Mouse (Mus musculus): ENCODE results near the gene Map3k15. TPM values are rescaled to one million over a fixed set of nuclear protein-coding genes. Genes with fewer than 3 reads are reported as not detected.
A peak's percentile ranks its signal among the peaks of the same experiment; 100 is the strongest.

Map3k15 gene
- polyA plus RNA-seq, 1 experiment from 2014 or later: 0.13 TPM

DNA sequence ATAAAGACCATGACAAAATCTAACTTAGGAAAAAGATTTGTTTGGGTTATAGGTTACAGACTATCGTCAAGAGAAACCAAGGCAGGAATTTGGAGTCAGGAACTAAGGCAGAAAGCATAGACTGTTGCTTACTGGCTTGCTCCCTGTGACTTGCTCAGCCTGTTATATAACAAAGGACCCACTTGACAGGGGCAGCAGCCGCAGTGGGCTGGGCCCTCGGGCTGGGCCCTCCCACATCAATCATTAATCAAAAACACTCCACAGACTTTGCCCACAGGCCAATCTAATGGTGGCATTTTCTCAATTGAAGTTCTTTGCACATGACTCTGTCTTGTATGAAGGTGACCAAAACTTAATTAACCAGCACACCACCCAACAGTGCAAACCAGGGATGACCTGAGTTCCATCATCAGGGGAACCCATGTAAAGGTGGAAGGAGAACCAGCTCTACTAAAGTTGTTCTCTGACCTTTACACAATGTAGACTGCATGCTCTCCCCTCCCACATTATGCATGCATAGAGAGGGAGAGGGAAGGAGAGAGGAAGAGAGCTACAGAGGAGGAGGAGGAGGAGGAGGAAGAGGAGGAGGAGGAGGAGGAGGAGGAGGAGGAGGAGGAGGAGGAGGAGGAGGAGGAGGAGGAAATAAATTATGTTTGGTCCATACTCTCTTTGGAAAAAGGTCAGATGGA, 17.0 kb upstream of the Map3k15 start:
- H3K4me1 ChIP-seq: no peaks in the 10 kb centered on the region
- 64% methylated on average over 3 of the region's 3 CpGs for WGBS
- H3K9me3 ChIP-seq: no peaks in the 10 kb centered on the region
- H3K27me3 ChIP-seq (replicated peaks): no peaks in the 10 kb centered on the region; the same call in 1 of the 2 replicates
- no peak overlapping the region for H3K4me3 ChIP-seq
- no peak overlapping the region for H3K9ac ChIP-seq
- H3K4me2 ChIP-seq: no peak overlapping the region
- ATAC-seq (ENCODE audit: extremely low read depth, insufficient number of reproducible peaks, low FRiP score, low TSS enrichment): no peak
- no peak overlapping the region for H3K27ac ChIP-seq (replicated peaks)
- H3K36me3 ChIP-seq: 0 out of 2 replicates have a peak, but pooled peaks cover 9% of the 10 kb centered on the region

DNA sequence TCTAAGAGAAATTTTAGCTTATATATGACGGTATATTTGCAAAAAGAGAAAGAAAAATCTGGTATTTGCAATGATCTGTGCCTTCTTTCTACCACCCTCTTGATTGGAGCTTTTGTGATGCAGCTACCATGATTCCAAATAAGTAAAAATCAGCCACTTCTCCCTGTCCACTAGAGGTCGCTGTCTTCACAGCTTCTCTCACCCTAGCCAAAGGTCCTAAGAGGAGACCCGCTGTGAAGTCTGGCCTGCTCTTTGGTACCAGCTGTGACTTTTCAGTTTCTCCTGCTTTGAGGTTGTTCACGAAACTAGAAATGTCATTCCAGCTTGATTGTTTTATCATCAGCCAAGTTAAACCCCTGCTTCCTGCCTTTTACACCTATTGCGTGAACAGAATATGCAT, 14.5 kb upstream of the Map3k15 start:
- Histone ChIP-seq H3K4me3 (no peak overlapping the region), H3K27ac (replicated peaks) (no peak overlapping the region), H3K9ac (no peak overlapping the region), H3K36me3 (0 out of 2 replicates have a peak, but pooled peaks cover 4% of the 10 kb centered on the region), H3K27me3 (replicated peaks) (no peaks in the 10 kb centered on the region; the same call in 1 of the 2 replicates), H3K4me2 (no peak overlapping the region), H3K4me1 (no peaks in the 10 kb centered on the region), H3K9me3 (no peaks in the 10 kb centered on the region)
- 26% methylated on average over 5 of the region's 5 CpGs for WGBS
- no peak for ATAC-seq (ENCODE audit: extremely low read depth, insufficient number of reproducible peaks, low FRiP score, low TSS enrichment)

DNA sequence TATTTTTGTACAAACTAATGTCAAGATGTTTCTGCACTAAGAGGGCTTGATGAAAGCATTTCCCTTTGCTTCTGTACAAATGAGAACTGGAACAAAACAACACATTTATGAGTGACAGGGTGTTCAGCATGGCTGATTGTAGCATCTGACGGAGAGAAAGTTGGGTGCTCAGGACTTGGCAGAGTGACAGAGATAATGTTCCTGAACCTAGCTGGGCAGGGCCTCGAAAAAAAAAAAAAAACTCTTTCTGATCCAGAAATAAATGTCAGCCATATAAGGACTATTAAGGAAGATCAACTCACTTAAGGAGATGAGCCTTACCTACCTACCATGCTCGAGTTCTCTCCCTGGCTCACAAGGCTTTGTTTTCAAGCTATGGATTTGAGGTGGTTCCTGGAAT, 12.0 kb upstream of the Map3k15 start:
- Histone ChIP-seq H3K4me1 (0 out of 2 replicates have a peak, but pooled peaks cover 4% of the 10 kb centered on the region), H3K9me3 (no peaks in the 10 kb centered on the region)
- ATAC-seq (ENCODE audit: extremely low read depth, insufficient number of reproducible peaks, low FRiP score, low TSS enrichment): no peak

DNA sequence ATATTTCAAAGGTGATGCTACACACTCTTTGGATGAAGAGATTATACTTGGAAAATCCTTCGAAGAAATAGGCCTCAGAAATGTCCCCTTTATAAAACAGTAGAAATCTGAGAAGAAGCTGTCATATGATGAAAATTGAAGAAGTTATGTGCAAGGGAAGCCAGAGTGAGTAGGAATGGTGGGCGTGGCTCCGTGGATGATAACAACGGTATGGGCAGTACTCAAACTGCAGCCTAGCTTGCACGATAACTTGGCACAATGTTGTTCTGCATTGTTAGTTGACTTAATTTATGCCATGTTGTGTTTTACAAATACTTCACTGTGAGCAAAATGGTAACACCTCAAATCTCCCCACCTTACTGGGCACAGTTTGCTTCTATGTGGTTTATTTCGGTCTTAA, 7.6 kb downstream of the Map3k15 start:
- Histone ChIP-seq H3K9ac (no peak overlapping the region), H3K9me3 (no peaks in the 10 kb centered on the region), H3K4me2 (no peak overlapping the region), H3K27me3 (replicated peaks) (no peaks in the 10 kb centered on the region), H3K4me3 (no peak overlapping the region), H3K4me1 (no peaks in the 10 kb centered on the region), H3K36me3 (no peaks in the 10 kb centered on the region), H3K27ac (replicated peaks) (no peak overlapping the region)
- ATAC-seq (ENCODE audit: extremely low read depth, insufficient number of reproducible peaks, low FRiP score, low TSS enrichment): no peak
- WGBS: 66% methylated on average over 6 of the region's 6 CpGs

More for the DNA sequence above, 12.0 kb upstream of the Map3k15 start:
- Histone ChIP-seq H3K4me2 (no peak overlapping the region), H3K9ac (no peak overlapping the region), H3K27ac (replicated peaks) (no peak overlapping the region), H3K4me3 (no peak overlapping the region), H3K27me3 (replicated peaks) (no peaks in the 10 kb centered on the region; the same call in 1 of the 2 replicates), H3K36me3 (no peaks in the 10 kb centered on the region)
- WGBS: 45% methylated on average over 3 of the region's 3 CpGs

DNA sequence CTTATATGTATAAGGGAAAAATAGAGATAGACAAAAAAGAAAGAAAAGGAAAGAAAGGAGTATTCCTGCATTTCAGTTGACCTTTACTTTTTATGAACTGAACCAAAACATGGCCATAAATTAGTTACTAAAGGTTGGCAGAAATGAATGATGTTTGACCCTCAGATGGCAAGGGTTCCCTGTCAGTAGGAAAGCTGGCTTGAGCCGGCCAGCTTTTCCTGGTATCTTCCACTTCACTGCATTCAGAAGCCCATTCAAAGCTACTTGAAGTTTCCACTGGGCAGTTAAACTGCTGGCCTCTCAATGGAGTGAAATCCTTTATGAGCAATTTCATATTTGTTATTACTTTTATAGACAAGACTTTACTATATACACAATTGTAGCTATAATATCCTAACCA, 65.1 kb downstream of the Map3k15 start:
- no peak for ATAC-seq (ENCODE audit: extremely low read depth, insufficient number of reproducible peaks, low FRiP score, low TSS enrichment)
- no peaks in the 10 kb centered on the region; the same call in 1 of the 2 replicates for H3K27me3 ChIP-seq (replicated peaks)
- H3K9ac ChIP-seq: no peak overlapping the region
- no peak overlapping the region for H3K4me2 ChIP-seq
- no peaks in the 10 kb centered on the region for H3K4me1 ChIP-seq
- H3K27ac ChIP-seq (replicated peaks): no peak overlapping the region
- no peaks in the 10 kb centered on the region for H3K36me3 ChIP-seq
- no peaks in the 10 kb centered on the region for H3K9me3 ChIP-seq
- 60% methylated on average over 1 of the region's 1 CpGs for WGBS
- no peak overlapping the region for H3K4me3 ChIP-seq

DNA sequence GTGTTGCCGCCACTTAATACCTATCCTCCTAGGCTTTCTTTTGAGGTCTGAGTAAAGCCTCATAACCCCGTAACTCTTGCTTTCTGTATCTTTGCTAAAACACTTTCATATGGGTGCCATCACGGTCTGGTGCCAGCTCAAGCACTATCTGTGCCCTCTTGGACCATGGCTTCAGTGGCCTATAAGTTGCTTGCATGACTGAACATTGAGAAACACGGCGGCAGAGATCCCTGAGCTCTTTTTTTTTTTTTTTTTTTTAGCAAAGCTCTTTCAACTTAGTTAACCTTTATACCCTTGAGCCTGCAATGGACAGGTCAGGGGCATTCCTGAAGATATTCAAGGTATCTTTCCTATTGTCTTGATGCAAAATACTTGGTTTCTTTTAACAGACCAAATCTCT, 66.4 kb downstream of the Map3k15 start:
- Histone ChIP-seq H3K9me3 (no peaks in the 10 kb centered on the region), H3K4me2 (no peak overlapping the region), H3K27me3 (replicated peaks) (no peaks in the 10 kb centered on the region), H3K4me1 (no peaks in the 10 kb centered on the region), H3K36me3 (no peaks in the 10 kb centered on the region), H3K9ac (no peak overlapping the region), H3K27ac (replicated peaks) (no peak overlapping the region), H3K4me3 (no peak overlapping the region)
- ATAC-seq (ENCODE audit: extremely low read depth, insufficient number of reproducible peaks, low FRiP score, low TSS enrichment): no peak
- 80% methylated on average over 5 of the region's 5 CpGs for WGBS

DNA sequence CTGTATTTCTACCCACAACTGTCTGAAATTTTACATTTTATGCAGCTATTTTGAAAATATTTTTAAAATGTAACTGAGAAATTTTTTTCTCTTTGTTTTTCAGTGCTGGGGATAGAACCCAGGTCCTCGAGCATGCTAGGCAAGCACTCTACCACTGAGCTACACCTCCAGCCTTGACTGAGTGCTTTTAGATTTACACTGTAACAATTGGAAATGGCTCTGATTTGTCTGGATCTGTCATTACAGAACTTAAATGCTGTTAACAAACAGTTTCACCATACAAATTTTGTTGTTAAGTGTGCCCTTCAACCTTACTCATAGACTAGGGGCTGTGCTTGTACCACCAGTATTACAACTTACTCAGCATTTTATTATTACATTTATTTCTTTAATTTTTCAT, 103.7 kb downstream of the Map3k15 start:
- H3K4me1 ChIP-seq: no peaks in the 10 kb centered on the region
- no peak for ATAC-seq (ENCODE audit: extremely low read depth, insufficient number of reproducible peaks, low FRiP score, low TSS enrichment)
- 69% methylated on average over 1 of the region's 1 CpGs for WGBS

DNA sequence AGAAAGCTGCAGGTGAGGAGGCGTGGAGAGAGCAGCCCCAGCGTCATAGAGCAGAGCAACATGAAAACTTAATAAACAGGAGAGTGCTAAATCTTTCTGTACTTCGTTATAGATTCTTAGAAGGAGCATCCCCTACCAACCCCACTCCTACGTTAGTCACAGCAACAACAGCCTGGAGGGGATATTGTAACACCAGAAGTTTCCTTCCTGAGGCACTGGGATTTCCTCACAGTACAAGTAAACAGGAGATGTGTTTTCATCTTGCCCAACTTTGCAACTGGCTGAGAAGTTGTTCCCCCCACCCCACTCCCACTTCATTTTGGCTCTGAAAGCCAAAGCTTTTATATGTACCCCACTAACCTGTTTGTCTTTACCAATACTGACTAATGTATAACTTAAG, 119.6 kb downstream of the Map3k15 start:
- H3K4me3 ChIP-seq: no peak overlapping the region
- no peaks in the 10 kb centered on the region for H3K4me1 ChIP-seq
- no peak overlapping the region for H3K4me2 ChIP-seq
- no peaks in the 10 kb centered on the region for H3K9me3 ChIP-seq
- H3K27ac ChIP-seq (replicated peaks): no peak overlapping the region
- H3K27me3 ChIP-seq (replicated peaks): no peaks in the 10 kb centered on the region; the same call in 1 of the 2 replicates
- H3K9ac ChIP-seq: no peak overlapping the region
- WGBS: 57% methylated on average over 4 of the region's 4 CpGs
- no peaks in the 10 kb centered on the region for H3K36me3 ChIP-seq
- ATAC-seq (ENCODE audit: extremely low read depth, insufficient number of reproducible peaks, low FRiP score, low TSS enrichment): no peak

More for the DNA sequence above, 103.7 kb downstream of the Map3k15 start:
- H3K27me3 ChIP-seq (replicated peaks): no peaks in the 10 kb centered on the region
- H3K4me3 ChIP-seq: no peak overlapping the region
- no peaks in the 10 kb centered on the region for H3K36me3 ChIP-seq
- H3K27ac ChIP-seq (replicated peaks): no peak overlapping the region
- no peak overlapping the region for H3K9ac ChIP-seq
- H3K4me2 ChIP-seq: no peak overlapping the region
- no peaks in the 10 kb centered on the region for H3K9me3 ChIP-seq

DNA sequence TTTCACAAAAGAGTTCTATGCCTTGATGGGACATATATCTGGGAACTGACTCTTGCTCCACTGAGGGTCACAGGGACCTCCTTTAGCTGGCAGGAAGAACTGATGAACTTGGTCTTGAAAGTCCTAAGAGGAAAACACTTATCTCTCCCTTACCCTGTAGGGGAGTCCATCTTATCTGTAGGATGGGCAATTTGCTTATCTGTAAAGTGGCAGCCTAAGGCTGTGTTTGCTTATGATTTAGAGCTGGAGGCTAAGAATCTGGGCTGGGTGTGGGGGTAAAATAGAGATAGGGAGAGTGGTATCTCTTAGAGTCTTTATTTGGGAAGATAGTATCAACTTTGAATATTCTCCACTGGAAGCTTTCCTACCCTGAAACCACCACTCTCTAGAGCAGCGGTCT, 125.5 kb downstream of the Map3k15 start:
- Histone ChIP-seq H3K4me3 (no peak overlapping the region), H3K4me1 (no peaks in the 10 kb centered on the region), H3K9me3 (no peaks in the 10 kb centered on the region), H3K9ac (no peak overlapping the region), H3K27ac (replicated peaks) (no peak overlapping the region), H3K4me2 (no peak overlapping the region), H3K27me3 (replicated peaks) (no peaks in the 10 kb centered on the region), H3K36me3 (peaks cover 4% of the 10 kb centered on the region)
- ATAC-seq (ENCODE audit: extremely low read depth, insufficient number of reproducible peaks, low FRiP score, low TSS enrichment): no peak
- 43% methylated on average over 1 of the region's 1 CpGs for WGBS

DNA sequence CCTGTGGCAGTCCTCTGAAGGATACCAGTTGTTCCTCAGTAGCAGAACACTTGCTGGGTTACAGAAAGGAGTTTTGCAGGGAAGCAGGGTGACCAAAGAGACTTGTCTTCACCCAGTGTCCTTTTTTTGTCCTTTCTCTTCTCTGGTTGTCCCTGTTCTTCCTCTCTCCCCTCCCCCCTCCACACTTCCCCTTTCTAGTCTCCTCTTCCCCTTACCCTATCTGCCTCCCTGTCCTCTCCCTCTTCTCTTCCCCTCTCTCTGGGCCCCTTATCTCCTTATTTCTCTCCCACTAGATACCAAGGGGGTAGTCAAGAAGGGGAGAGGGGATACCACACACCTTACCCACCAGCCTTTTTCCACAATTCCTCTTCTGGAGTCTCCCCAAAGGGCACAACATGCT, 127.8 kb downstream of the Map3k15 start:
- no peak for ATAC-seq (ENCODE audit: extremely low read depth, insufficient number of reproducible peaks, low FRiP score, low TSS enrichment)

DNA sequence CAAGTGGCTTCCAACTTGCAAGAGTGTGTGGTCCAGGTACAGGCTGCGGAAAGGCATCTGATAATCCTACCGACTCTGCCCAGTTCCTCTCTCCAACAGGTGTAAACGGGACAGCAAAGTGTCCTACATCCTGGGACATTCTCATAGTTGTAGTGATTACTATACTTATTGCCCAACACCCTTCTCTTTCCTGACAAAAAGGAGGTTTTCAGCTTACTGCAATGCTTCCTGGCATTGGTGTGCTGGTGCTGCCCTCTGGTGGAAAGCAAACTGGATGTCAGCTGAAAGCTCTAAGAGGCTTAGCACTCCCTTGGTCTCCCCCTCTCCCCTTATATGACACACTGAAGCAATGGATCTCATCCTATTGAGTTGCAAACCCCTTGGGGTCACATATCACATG, 128.4 kb downstream of the Map3k15 start:
- no peak overlapping the region for H3K4me3 ChIP-seq
- H3K4me2 ChIP-seq: no peak overlapping the region
- 61% methylated on average over 3 of the region's 3 CpGs for WGBS
- H3K4me1 ChIP-seq: no peaks in the 10 kb centered on the region
- no peaks in the 10 kb centered on the region for H3K9me3 ChIP-seq
- H3K9ac ChIP-seq: no peak overlapping the region
- H3K27ac ChIP-seq (replicated peaks): no peak overlapping the region
- H3K27me3 ChIP-seq (replicated peaks): no peaks in the 10 kb centered on the region
- no peak for ATAC-seq (ENCODE audit: extremely low read depth, insufficient number of reproducible peaks, low FRiP score, low TSS enrichment)
- peaks cover 29% of the 10 kb centered on the region for H3K36me3 ChIP-seq

More for the DNA sequence above, 127.8 kb downstream of the Map3k15 start:
- Histone ChIP-seq H3K27me3 (replicated peaks) (no peaks in the 10 kb centered on the region), H3K4me3 (no peak overlapping the region), H3K27ac (replicated peaks) (no peak overlapping the region), H3K4me1 (no peaks in the 10 kb centered on the region), H3K9ac (no peak overlapping the region), H3K9me3 (no peaks in the 10 kb centered on the region), H3K4me2 (no peak overlapping the region), H3K36me3 (peaks cover 23% of the 10 kb centered on the region)

DNA sequence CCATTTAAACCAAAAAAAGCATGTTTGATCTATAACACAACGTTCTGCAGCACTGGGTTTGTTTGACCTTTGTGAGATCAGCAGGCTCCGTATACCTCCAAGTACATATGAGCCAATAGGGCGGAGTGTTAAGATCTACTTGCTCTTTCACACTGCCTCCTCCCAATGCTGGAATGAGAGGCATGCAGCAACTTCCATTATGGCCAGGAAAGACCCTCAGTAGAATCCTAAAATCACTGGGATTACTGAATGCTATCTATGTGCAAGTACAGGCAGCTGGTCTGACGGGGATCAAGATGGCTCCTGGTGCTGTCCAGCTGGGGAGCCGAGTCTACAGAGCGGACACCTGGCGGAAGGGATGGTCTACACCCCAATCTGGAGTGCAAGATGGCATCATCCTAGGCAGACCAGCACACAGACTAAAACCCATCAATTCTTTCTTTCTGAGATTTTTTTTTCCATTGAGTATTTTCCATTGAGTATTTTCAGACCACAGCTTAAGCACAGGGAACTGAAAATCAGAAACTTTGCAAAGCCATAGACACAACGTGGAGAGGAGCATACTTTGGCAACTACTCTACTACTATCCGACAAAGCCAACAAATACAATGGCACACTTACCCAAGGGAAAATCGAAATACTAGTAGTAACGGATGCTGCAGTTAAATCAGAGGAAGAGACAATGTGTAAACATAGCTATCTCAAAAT, 146.1 kb downstream of the Map3k15 start:
- WGBS: 66% methylated on average over 11 of the region's 11 CpGs
- peaks cover 30% of the 10 kb centered on the region for H3K36me3 ChIP-seq
- H3K27me3 ChIP-seq (replicated peaks): no peaks in the 10 kb centered on the region
- no peaks in the 10 kb centered on the region for H3K9me3 ChIP-seq
- no peak overlapping the region for H3K27ac ChIP-seq (replicated peaks)
- no peak overlapping the region for H3K9ac ChIP-seq
- no peak overlapping the region for H3K4me3 ChIP-seq
- ATAC-seq (ENCODE audit: extremely low read depth, insufficient number of reproducible peaks, low FRiP score, low TSS enrichment): no peak
- peaks cover 21% of the 10 kb centered on the region for H3K4me1 ChIP-seq
- H3K4me2 ChIP-seq: peak overlapping the region; percentile 24; the same call in 1 of the 2 replicates
